Mouse (Mus musculus): ENCODE data around the gene Lmtk3.
A peak's percentile ranks its signal among the peaks of the same experiment; 100 is the strongest.

The Lmtk3 gene

GRCm38 (mm10) chr7:45783511-45784091 lies at the start of gene Lmtk3:
TSS of gene Lmtk3 (plus strand) at chr7:45783738.
- peak; percentile 78 for DNase-seq (ENCODE audit: low spot score)

GRCm38 (mm10) chr7:45739162-45739763 lies 44.3 kb upstream of the Lmtk3 start:
- peak; percentile 88 for DNase-seq (ENCODE audit: low spot score)

- no peak for DNase-seq (ENCODE audit: low spot score)
These were observed 43.7 kb upstream of the Lmtk3 start for GRCm38 (mm10) chr7:45739820-45740219.

GRCm38 (mm10) chr7:45741308-45741707 lies 42.2 kb upstream of the Lmtk3 start:
- DNase-seq (ENCODE audit: low spot score): no peak

- no peak for DNase-seq (ENCODE audit: low spot score)
These were observed 41.8 kb upstream of the Lmtk3 start for GRCm38 (mm10) chr7:45741777-45742176.

GRCm38 (mm10) chr7:45742338-45742737 lies 41.2 kb upstream of the Lmtk3 start:
- no peak for DNase-seq (ENCODE audit: low spot score)

GRCm38 (mm10) chr7:45744387-45744786 lies 39.2 kb upstream of the Lmtk3 start:
- peak; percentile 63 for DNase-seq (ENCODE audit: low spot score)

- DNase-seq (ENCODE audit: low spot score): peak; percentile 32
These were observed 37.0 kb upstream of the Lmtk3 start for GRCm38 (mm10) chr7:45746518-45746917.

GRCm38 (mm10) chr7:45747450-45747849 lies 36.1 kb upstream of the Lmtk3 start:
- DNase-seq (ENCODE audit: low spot score): no peak

- no peak for DNase-seq (ENCODE audit: low spot score)
These were observed 35.4 kb upstream of the Lmtk3 start for GRCm38 (mm10) chr7:45748110-45748509.

GRCm38 (mm10) chr7:45749401-45749800 lies 34.1 kb upstream of the Lmtk3 start:
- no peak for DNase-seq (ENCODE audit: low spot score)

- DNase-seq (ENCODE audit: low spot score): no peak
These were observed 33.4 kb upstream of the Lmtk3 start for GRCm38 (mm10) chr7:45750162-45750561.

- DNase-seq (ENCODE audit: low spot score): no peak
These were observed 27.8 kb upstream of the Lmtk3 start for GRCm38 (mm10) chr7:45755703-45756102.

- peak; percentile 36 for DNase-seq (ENCODE audit: low spot score)
These were observed 24.1 kb upstream of the Lmtk3 start for GRCm38 (mm10) chr7:45759400-45759799.

- no peak for DNase-seq (ENCODE audit: low spot score)
These were observed 23.4 kb upstream of the Lmtk3 start for GRCm38 (mm10) chr7:45760151-45760550.

GRCm38 (mm10) chr7:45765995-45766394 lies 17.5 kb upstream of the Lmtk3 start:
- DNase-seq (ENCODE audit: low spot score): no peak

- DNase-seq (ENCODE audit: low spot score): no peak
These were observed 16.8 kb upstream of the Lmtk3 start for GRCm38 (mm10) chr7:45766764-45767163.

- no peak for DNase-seq (ENCODE audit: low spot score)
These were observed 16.0 kb upstream of the Lmtk3 start for GRCm38 (mm10) chr7:45767500-45767899.

- DNase-seq (ENCODE audit: low spot score): no peak
These were observed 13.0 kb upstream of the Lmtk3 start for GRCm38 (mm10) chr7:45770427-45771082.

- DNase-seq (ENCODE audit: low spot score): no peak
These were observed 12.4 kb upstream of the Lmtk3 start for GRCm38 (mm10) chr7:45771101-45771500.

- DNase-seq (ENCODE audit: low spot score): no peak
These were observed 8.3 kb upstream of the Lmtk3 start for GRCm38 (mm10) chr7:45775237-45775636.

- no peak for DNase-seq (ENCODE audit: low spot score)
These were observed 4.4 kb upstream of the Lmtk3 start for GRCm38 (mm10) chr7:45779081-45779641.

GRCm38 (mm10) chr7:45782271-45782670 lies 1.3 kb upstream of the Lmtk3 start:
- no peak for DNase-seq (ENCODE audit: low spot score)

Measured in retina, embryonic 14.5 days (tissue).